Mouse (Mus musculus): Measurements from ENCODE around the gene Ccl7.

GRCm38 (mm10) chr11:82071076-82071475 lies 25.6 kb downstream of the Ccl7 start:
- TF ChIP-seq CTCF (conservative IDR thresholded peaks at IDR 0.05; ENCODE audit: low read length) (no peak), NANOG (IDR thresholded peaks at IDR 0.05; ENCODE audit: borderline replicate concordance, low read length) (no peak), POU5F1 (IDR thresholded peaks at IDR 0.05; ENCODE audit: borderline replicate concordance, low read length) (no peak)

Data from E14TG2a.4 (cell line).